Mouse (Mus musculus): ENCODE measurements at regions not wholly inside any gene's neighbourhood (a gene's known extent, or its start where the extent isn't known, plus 50 kb on each side); places are given as distances from the start of the nearest gene placed in this dataset.

GRCm38 (mm10) chr8:103144835-103145234 is 359.4 kb upstream of the Cdh11 start:
- DNase-seq (ENCODE audit: low spot score), result no peak

- DNase-seq (ENCODE audit: low spot score), result no peak
Measured at GRCm38 (mm10) chr8:103148013-103148412, 362.6 kb upstream of the Cdh11 start.

GRCm38 (mm10) chr8:103148447-103148846 is 363.0 kb upstream of the Cdh11 start:
- peak; percentile 17 for DNase-seq (ENCODE audit: low spot score)

GRCm38 (mm10) chr8:103166623-103167316 is 381.3 kb upstream of the Cdh11 start:
- DNase-seq (ENCODE audit: low spot score), result peak; percentile 45

GRCm38 (mm10) chr8:103173313-103173712 is 387.9 kb upstream of the Cdh11 start:
- DNase-seq (ENCODE audit: low spot score), result no peak

- no peak for DNase-seq (ENCODE audit: low spot score)
Measured at GRCm38 (mm10) chr8:103173803-103174429, 388.5 kb upstream of the Cdh11 start.

- DNase-seq (ENCODE audit: low spot score), result no peak
Measured at GRCm38 (mm10) chr8:103180661-103181060, 395.2 kb upstream of the Cdh11 start.

- peak; percentile 34 for DNase-seq (ENCODE audit: low spot score)
Measured at GRCm38 (mm10) chr8:103188720-103189498, 403.5 kb upstream of the Cdh11 start.

- DNase-seq (ENCODE audit: low spot score), result no peak
Measured at GRCm38 (mm10) chr8:103198251-103198650, 412.8 kb upstream of the Cdh11 start.

- no peak for DNase-seq (ENCODE audit: low spot score)
Measured at GRCm38 (mm10) chr8:103199696-103200615, 414.5 kb upstream of the Cdh11 start.

- no peak for DNase-seq (ENCODE audit: low spot score)
Measured at GRCm38 (mm10) chr8:103203710-103204109, 418.3 kb upstream of the Cdh11 start.

GRCm38 (mm10) chr8:103214606-103215005 is 429.2 kb upstream of the Cdh11 start:
- no peak for DNase-seq (ENCODE audit: low spot score)

GRCm38 (mm10) chr8:103230741-103231475 is 445.5 kb upstream of the Cdh11 start:
- no peak for DNase-seq (ENCODE audit: low spot score)

GRCm38 (mm10) chr8:103234374-103234773 is 448.9 kb upstream of the Cdh11 start:
- no peak for DNase-seq (ENCODE audit: low spot score)

- no peak for DNase-seq (ENCODE audit: low spot score)
Measured at GRCm38 (mm10) chr8:103235614-103236013, 450.2 kb upstream of the Cdh11 start.

- DNase-seq (ENCODE audit: low spot score), result no peak
Measured at GRCm38 (mm10) chr8:103238456-103238970, 453.1 kb upstream of the Cdh11 start.

GRCm38 (mm10) chr8:103244169-103244568 is 458.7 kb upstream of the Cdh11 start:
- no peak for DNase-seq (ENCODE audit: low spot score)

- no peak for DNase-seq (ENCODE audit: low spot score)
Measured at GRCm38 (mm10) chr8:103244658-103245057, 459.2 kb upstream of the Cdh11 start.

- DNase-seq (ENCODE audit: low spot score), result peak; percentile 31
Measured at GRCm38 (mm10) chr8:103245864-103246263, 460.4 kb upstream of the Cdh11 start.

GRCm38 (mm10) chr8:103261236-103261635 is 475.8 kb upstream of the Cdh11 start:
- DNase-seq (ENCODE audit: low spot score), result no peak

- DNase-seq (ENCODE audit: low spot score), result no peak
Measured at GRCm38 (mm10) chr8:103270035-103270434, 484.6 kb upstream of the Cdh11 start.
